ENCODE assay signal across 8 mouse cellular contexts in genomic region chr5:123137910-123138229, GRCm38 (mm10). TPM values are rescaled to one million over a fixed set of nuclear protein-coding genes. Genes with fewer than 3 reads are reported as not detected.
DNase-seq lines count a peak whose midpoint lies in the region; ATAC-seq and TF ChIP-seq lines count a peak whose summit lies in the region.

No protein-coding gene starts in this region.

- 0 out of 2 replicates have a peak, but pooled peaks have one; percentile 11 for TF ChIP-seq POLR2A in heart, adult 2 months (IDR thresholded peaks at IDR 0.05; ENCODE audit: insufficient read depth, low read depth, low read length)
- TF ChIP-seq POLR2A in thymus, adult 2 months (IDR thresholded peaks at IDR 0.05; ENCODE audit: control insufficient read depth, extremely low read depth, insufficient read depth, low read length, poor library complexity) = no peak

- peaks cover 15% of the 10 kb centered on the region for H3K36me3 ChIP-seq in heart, adult 2 months (ENCODE audit: control insufficient read depth, insufficient read depth, low read length)
- H3K36me3 ChIP-seq in thymus, adult 2 months (ENCODE audit: control insufficient read depth, insufficient read depth, low read length) = peaks cover 4% of the 10 kb centered on the region; the same call in 1 of the 2 replicates
- peaks cover 24% of the 10 kb centered on the region for H3K36me3 ChIP-seq in liver, embryonic 12.5 days

- no peak for DNase-seq in heart, adult 2 months
- DNase-seq in heart, adult 8-10 months (ENCODE audit: low spot score) = no peak
- no peak for DNase-seq in thymus, adult 2 months
- no peak for DNase-seq in thymus, postnatal 10 days (ENCODE audit: low spot score in 2 of 2)
- no peak for DNase-seq in right cerebral cortex, postnatal 14 days
- no peak for DNase-seq in natural killer cell, adult 2 months (ENCODE audit: low spot score in 2 of 2)
- no peak for DNase-seq in B cell, adult 2 months

- peak overlapping the region; percentile 76 for H3K9ac ChIP-seq in heart, adult 2 months (ENCODE audit: low read depth, low read length)
- H3K9ac ChIP-seq in liver, embryonic 12.5 days = peak overlapping the region; percentile 99

- H3K27me3 ChIP-seq in heart, adult 2 months (ENCODE audit: control insufficient read depth, insufficient read depth, low read length) = no peaks in the 10 kb centered on the region
- no peaks in the 10 kb centered on the region for H3K27me3 ChIP-seq in thymus, adult 2 months (ENCODE audit: control insufficient read depth, insufficient read depth, low read length)
- no peaks in the 10 kb centered on the region for H3K27me3 ChIP-seq in liver, embryonic 12.5 days (replicated peaks)

- ATAC-seq in liver, embryonic 12.5 days = no peak

- intact Hi-C loops in heart, adult 2 months (cut with DNase I) = no loop called here

- peak overlapping the region; percentile 100 for H3K4me2 ChIP-seq in liver, embryonic 12.5 days

- no peak for TF ChIP-seq CTCF in heart, adult 2 months (IDR thresholded peaks at IDR 0.05)
- no peak for TF ChIP-seq CTCF in thymus, adult 2 months (IDR thresholded peaks at IDR 0.05; ENCODE audit: borderline replicate concordance, control insufficient read depth, extremely low read depth, insufficient read depth, low read length, poor library complexity)

- WGBS in heart, adult 2 months = 0% methylated on average over 6 of the region's 6 CpGs
- WGBS in thymus, adult 2 months = 19% methylated on average over 6 of the region's 6 CpGs
- 1% methylated on average over 6 of the region's 6 CpGs for WGBS in liver, embryonic 12.5 days (ENCODE audit: insufficient replicate concordance)

- no peaks in the 10 kb centered on the region for H3K79me2 ChIP-seq in heart, adult 2 months (replicated peaks; ENCODE audit: control insufficient read depth, insufficient read depth, low read length)

- peak overlapping the region; percentile 100 for H3K27ac ChIP-seq in heart, adult 2 months
- H3K27ac ChIP-seq in thymus, adult 2 months (ENCODE audit: control insufficient read depth, insufficient read depth, low read length) = peak overlapping the region; percentile 95
- peak overlapping the region; percentile 100 for H3K27ac ChIP-seq in liver, embryonic 12.5 days

- no peaks in the 10 kb centered on the region for H3K9me3 ChIP-seq in liver, embryonic 12.5 days (replicated peaks)

- no peak for TF ChIP-seq EP300 in heart, adult 2 months (IDR thresholded peaks at IDR 0.05; ENCODE audit: insufficient read depth, low read depth, low read length)

- H3K4me1 ChIP-seq in heart, adult 2 months (ENCODE audit: control insufficient read depth, insufficient read depth, low read length) = peaks cover 18% of the 10 kb centered on the region
- H3K4me1 ChIP-seq in thymus, adult 2 months (replicated peaks; ENCODE audit: control insufficient read depth, insufficient read depth, low read length) = peaks cover 45% of the 10 kb centered on the region
- peaks cover 73% of the 10 kb centered on the region for H3K4me1 ChIP-seq in liver, embryonic 12.5 days

- H3K4me3 ChIP-seq in heart, adult 2 months = peak overlapping the region; percentile 61
- H3K4me3 ChIP-seq in thymus, adult 2 months (ENCODE audit: control insufficient read depth, insufficient read depth, low read length) = peak overlapping the region; percentile 76
- H3K4me3 ChIP-seq in liver, embryonic 12.5 days = peak overlapping the region; percentile 98

RNA-seq across cellular contexts. Expression of gene Setd1b, which starts 4.1 kb away (rescaled TPM):
- 10 to 100 TPM; 12.9 to 19.4 TPM for total RNA-seq in heart, adult 2 months (2021)
- 6.4 and 7.4 TPM in 2 replicates for polyA plus RNA-seq in heart, adult 2 months (2012; rRNA removed)
- 10 to 100 TPM; 14.3 to 21.5 (median 18.2) TPM for total RNA-seq in heart, adult 8-10 months (2022)
- 45.5 and 66.9 TPM in 2 replicates for polyA plus RNA-seq in thymus, adult 2 months (2012; rRNA removed)
- polyA plus RNA-seq in liver, embryonic 12.5 days (2016; fragmentation: Nextera tagmentation; extraction: Ambion mirVana) = 6.0 and 6.1 TPM in 2 replicates

RNA-seq across cellular contexts. Expression of gene Rhof, which starts 5.4 kb away (rescaled TPM):
- under 1 TPM; 0.64 to 0.70 TPM for total RNA-seq in heart, adult 2 months (2021)
- 1.6 and 2.3 TPM in 2 replicates for polyA plus RNA-seq in heart, adult 2 months (2012; rRNA removed)
- 1 to 10 TPM in 1 of 4 experiments, under 1 TPM in 3; 0.38 to 1.7 (median 0.68) TPM for total RNA-seq in heart, adult 8-10 months (2022)
- 45.1 and 51.9 TPM in 2 replicates for polyA plus RNA-seq in thymus, adult 2 months (2012; rRNA removed)
- polyA plus RNA-seq in liver, embryonic 12.5 days (2016; fragmentation: Nextera tagmentation; extraction: Ambion mirVana) = 3.9 and 4.8 TPM in 2 replicates

RNA-seq across cellular contexts. Expression of gene Psmd9, which starts 31.3 kb away (rescaled TPM):
- 10 to 100 TPM; 13.3 to 14.8 TPM for total RNA-seq in heart, adult 2 months (2021)
- polyA plus RNA-seq in heart, adult 2 months (2012; rRNA removed) = 16.4 and 20.4 TPM in 2 replicates
- total RNA-seq in heart, adult 8-10 months (2022) = 10 to 100 TPM; 11.7 to 16.6 (median 13.8) TPM
- polyA plus RNA-seq in thymus, adult 2 months (2012; rRNA removed) = 32.7 and 34.7 TPM in 2 replicates
- polyA plus RNA-seq in liver, embryonic 12.5 days (2016; fragmentation: Nextera tagmentation; extraction: Ambion mirVana) = 77.4 and 77.8 TPM in 2 replicates

RNA-seq across cellular contexts. Expression of gene Hpd, which starts 44.7 kb away (rescaled TPM):
- not detected for total RNA-seq in heart, adult 2 months (2021)
- 0.61 and 0.97 TPM in 2 replicates for polyA plus RNA-seq in heart, adult 2 months (2012; rRNA removed)
- not detected for total RNA-seq in heart, adult 8-10 months (2022)
- 1.5 and 6.0 TPM in 2 replicates for polyA plus RNA-seq in thymus, adult 2 months (2012; rRNA removed)
- 5.9 and 6.1 TPM in 2 replicates for polyA plus RNA-seq in liver, embryonic 12.5 days (2016; fragmentation: Nextera tagmentation; extraction: Ambion mirVana)
